Mouse (Mus musculus) heart, postnatal 4 days (tissue): Measurements from ENCODE around the gene Gm21958. TPM values are rescaled to one million over a fixed set of nuclear protein-coding genes. Genes with fewer than 3 reads are reported as not detected.

Experiments
- DNase-seq: peaks from one replicate; pipeline ENCODE4 v3.0.0; 2021
- total RNA-seq, 2 experiments: library from RNA; stranded (reverse); gene quantifications; 2 replicates each; pipeline ENCODE4 v1.2.3; 2021

Gene Gm21958
- total RNA-seq, result not detected

- DNase-seq, result no peak
Measured at GRCm38 (mm10) chr3:54714253-54714652, at the start of gene Gm21958. Gene Gm21958, minus strand, starts transcription at chr3:54714353.

GRCm38 (mm10) chr3:54761258-54761657, 47.1 kb upstream of the Gm21958 start:
- no peak for DNase-seq

GRCm38 (mm10) chr3:54760321-54761115, 46.4 kb upstream of the Gm21958 start:
- no peak for DNase-seq

- DNase-seq, result no peak
Measured at GRCm38 (mm10) chr3:54759211-54759610, 45.1 kb upstream of the Gm21958 start.

- no peak for DNase-seq
Measured at GRCm38 (mm10) chr3:54757446-54757845, 43.3 kb upstream of the Gm21958 start.

GRCm38 (mm10) chr3:54756058-54756457, 41.9 kb upstream of the Gm21958 start:
- peak; percentile 32 for DNase-seq

- peak; percentile 73 for DNase-seq
Measured at GRCm38 (mm10) chr3:54755145-54756041, 41.2 kb upstream of the Gm21958 start, which contains the start of gene Smad9. Gene Smad9, plus strand, starts transcription at chr3:54755582.

GRCm38 (mm10) chr3:54753411-54753810, 39.3 kb upstream of the Gm21958 start:
- no peak for DNase-seq

GRCm38 (mm10) chr3:54745799-54746198, 31.6 kb upstream of the Gm21958 start:
- DNase-seq, result peak; percentile 38

GRCm38 (mm10) chr3:54741965-54742364, 27.8 kb upstream of the Gm21958 start:
- no peak for DNase-seq

- DNase-seq, result no peak
Measured at GRCm38 (mm10) chr3:54737317-54737716, 23.2 kb upstream of the Gm21958 start.

GRCm38 (mm10) chr3:54736101-54736927, 22.2 kb upstream of the Gm21958 start:
- DNase-seq, result peak; percentile 18

- peak; percentile 96 for DNase-seq
Measured at GRCm38 (mm10) chr3:54735247-54736046, 21.3 kb upstream of the Gm21958 start, which contains the start of the genes Exosc8 and Alg5. Gene Exosc8, minus strand, starts transcription at chr3:54735393. Gene Alg5, plus strand, starts transcription at chr3:54735539.

- DNase-seq, result peak; percentile 94
Measured at GRCm38 (mm10) chr3:54734411-54735246, 20.5 kb upstream of the Gm21958 start.

- no peak for DNase-seq
Measured at GRCm38 (mm10) chr3:54732371-54732770, 18.2 kb upstream of the Gm21958 start.

- no peak for DNase-seq
Measured at GRCm38 (mm10) chr3:54731626-54732150, 17.5 kb upstream of the Gm21958 start.

GRCm38 (mm10) chr3:54728100-54728499, 13.9 kb upstream of the Gm21958 start:
- no peak for DNase-seq

GRCm38 (mm10) chr3:54727588-54727987, 13.4 kb upstream of the Gm21958 start:
- DNase-seq, result no peak

GRCm38 (mm10) chr3:54725344-54725743, 11.2 kb upstream of the Gm21958 start:
- DNase-seq, result no peak
